Mouse (Mus musculus) testis, adult 2 months (tissue): ENCODE measurements around the gene OR5BS1P. TPM values are rescaled to one million over a fixed set of nuclear protein-coding genes. Genes with fewer than 3 reads are reported as not detected.
"Not testable (repeated sequence)": the region's sequence is repeated elsewhere in the genome, so short reads cannot be mapped to it uniquely, and the experiment has no call there.

Source experiments
- H3K27ac ChIP-seq: fragments of 200-500 bp; 2 replicates; pipeline ENCODE4 v1.5.1; 2012; ENCODE audit warnings: low read depth, low read length; ENCODE audit not compliant: control insufficient read depth, insufficient read depth
- H3K27me3 ChIP-seq: fragments of 200-500 bp; 2 replicates; pipeline ENCODE4 v1.6.1; 2012; ENCODE audit warnings: mild to moderate bottlenecking, low read length, moderate library complexity; ENCODE audit not compliant: control insufficient read depth, insufficient read depth
- H3K36me3 ChIP-seq: fragments of 200-500 bp; 2 replicates; pipeline ENCODE4 v1.6.1; 2012; ENCODE audit warnings: mild to moderate bottlenecking, low read length; ENCODE audit not compliant: control insufficient read depth, insufficient read depth
- H3K4me1 ChIP-seq: fragments of 200-500 bp; 2 replicates; pipeline ENCODE4 v1.6.1; 2012; ENCODE audit warnings: low read length; ENCODE audit not compliant: control insufficient read depth, insufficient read depth
- H3K4me3 ChIP-seq: fragments of 200-500 bp; 2 replicates; pipeline ENCODE4 v1.5.1; 2012; ENCODE audit warnings: low read depth, mild to moderate bottlenecking, low read length, moderate library complexity, mixed read lengths; ENCODE audit not compliant: control insufficient read depth
- CTCF ChIP-seq: fragments of 200-500 bp; IDR thresholded peaks from 2 replicates; pipeline ENCODE4 v1.5.1; 2012; ENCODE audit warnings: low read depth, mild to moderate bottlenecking, inconsistent platforms, low read length, moderate library complexity; ENCODE audit not compliant: control insufficient read depth, insufficient read depth, insufficient replicate concordance
- POLR2A ChIP-seq: fragments of 200-500 bp; IDR thresholded peaks from 2 replicates; pipeline ENCODE4 v1.6.1; 2012; ENCODE audit warnings: low read depth, mild to moderate bottlenecking, inconsistent platforms, low read length, moderate library complexity; ENCODE audit not compliant: control insufficient read depth
- polyA plus RNA-seq: library from polyadenylated mRNA; depleted of rRNA; stranded (reverse); fragments of >200 nt; gene quantifications from 2 replicates; pipeline ENCODE4 v1.2.3, GENCODE M21; 2012

The OR5BS1P gene
- polyA plus RNA-seq, 1 experiment = not detected

GRCm38 (mm10) chr15:98506253-98506957 lies 36.7 kb downstream of the OR5BS1P start:
- H3K36me3 ChIP-seq = no peaks in the 10 kb centered on the region
- no peak for TF ChIP-seq CTCF
- TF ChIP-seq POLR2A = no peak
- H3K27ac ChIP-seq = no peak overlapping the region
- H3K4me1 ChIP-seq = peaks cover 11% of the 10 kb centered on the region
- no peak overlapping the region for H3K4me3 ChIP-seq
- no peaks in the 10 kb centered on the region for H3K27me3 ChIP-seq

- peaks cover 11% of the 10 kb centered on the region for H3K4me1 ChIP-seq
- H3K36me3 ChIP-seq = no peaks in the 10 kb centered on the region
- no peak overlapping the region for H3K27ac ChIP-seq
- no peaks in the 10 kb centered on the region for H3K27me3 ChIP-seq
- no peak overlapping the region for H3K4me3 ChIP-seq
- TF ChIP-seq CTCF (no peak), POLR2A (no peak)
These were observed 37.6 kb downstream of the OR5BS1P start for GRCm38 (mm10) chr15:98507321-98507720.

GRCm38 (mm10) chr15:98509387-98509786 lies 39.7 kb downstream of the OR5BS1P start:
- no peaks in the 10 kb centered on the region for H3K27me3 ChIP-seq
- no peak overlapping the region for H3K4me3 ChIP-seq
- peaks cover 8% of the 10 kb centered on the region for H3K4me1 ChIP-seq
- no peak overlapping the region for H3K27ac ChIP-seq
- H3K36me3 ChIP-seq = no peaks in the 10 kb centered on the region
- no peak for TF ChIP-seq POLR2A

- Histone ChIP-seq H3K4me1 (peaks cover 6% of the 10 kb centered on the region), H3K27ac (no peak overlapping the region), H3K36me3 (no peaks in the 10 kb centered on the region), H3K4me3 (peak overlapping the region; percentile 50), H3K27me3 (no peaks in the 10 kb centered on the region)
- peak; percentile 96 for TF ChIP-seq CTCF
- TF ChIP-seq POLR2A = no peak
These were observed 41.0 kb downstream of the OR5BS1P start for GRCm38 (mm10) chr15:98510438-98511385.

DNA sequence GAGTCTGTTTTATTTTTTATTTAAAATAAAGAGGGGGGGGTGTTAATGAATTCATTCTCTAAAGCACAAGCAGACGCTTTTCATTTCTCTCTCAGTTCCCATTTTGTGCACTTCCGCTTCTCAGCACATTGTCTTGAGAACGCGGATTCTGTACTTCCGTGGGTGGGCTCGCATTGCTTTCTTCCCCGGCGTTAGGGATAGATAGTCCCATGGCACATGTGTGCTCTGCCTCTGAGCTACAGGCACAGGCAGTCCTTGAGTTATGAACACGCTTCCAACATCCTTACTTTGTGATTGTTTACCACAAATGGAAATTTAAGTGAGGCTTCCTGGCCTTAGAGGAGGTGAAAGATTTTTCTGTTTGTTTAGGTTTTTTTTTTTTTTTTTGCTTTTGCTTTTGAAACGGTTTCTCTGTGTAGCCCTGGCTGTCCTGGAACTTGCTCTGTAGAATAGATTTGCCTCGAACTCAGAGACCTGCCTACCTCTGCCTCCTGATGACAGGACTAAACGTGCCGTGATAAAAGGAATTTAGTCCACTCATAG lies 41.8 kb downstream of the OR5BS1P start:
- no peaks in the 10 kb centered on the region for H3K36me3 ChIP-seq
- peaks cover 6% of the 10 kb centered on the region for H3K4me1 ChIP-seq
- no peak overlapping the region for H3K27ac ChIP-seq
- TF ChIP-seq CTCF (no peak), POLR2A (no peak)
- H3K27me3 ChIP-seq = no peaks in the 10 kb centered on the region
- no peak overlapping the region for H3K4me3 ChIP-seq

- Histone ChIP-seq H3K4me1 (peaks cover 6% of the 10 kb centered on the region), H3K36me3 (no peaks in the 10 kb centered on the region), H3K4me3 (no peak overlapping the region), H3K27ac (no peak overlapping the region; the same call in 1 of the 2 replicates), H3K27me3 (no peaks in the 10 kb centered on the region)
- no peak for TF ChIP-seq CTCF
- TF ChIP-seq POLR2A = no peak
These were observed 42.5 kb downstream of the OR5BS1P start for GRCm38 (mm10) chr15:98512232-98512631.

GRCm38 (mm10) chr15:98512799-98513321 lies 43.2 kb downstream of the OR5BS1P start:
- H3K27me3 ChIP-seq = no peaks in the 10 kb centered on the region
- no peak overlapping the region for H3K4me3 ChIP-seq
- peaks cover 5% of the 10 kb centered on the region for H3K4me1 ChIP-seq
- TF ChIP-seq CTCF (no peak), POLR2A (no peak)
- no peaks in the 10 kb centered on the region for H3K36me3 ChIP-seq
- H3K27ac ChIP-seq = no peak overlapping the region

DNA sequence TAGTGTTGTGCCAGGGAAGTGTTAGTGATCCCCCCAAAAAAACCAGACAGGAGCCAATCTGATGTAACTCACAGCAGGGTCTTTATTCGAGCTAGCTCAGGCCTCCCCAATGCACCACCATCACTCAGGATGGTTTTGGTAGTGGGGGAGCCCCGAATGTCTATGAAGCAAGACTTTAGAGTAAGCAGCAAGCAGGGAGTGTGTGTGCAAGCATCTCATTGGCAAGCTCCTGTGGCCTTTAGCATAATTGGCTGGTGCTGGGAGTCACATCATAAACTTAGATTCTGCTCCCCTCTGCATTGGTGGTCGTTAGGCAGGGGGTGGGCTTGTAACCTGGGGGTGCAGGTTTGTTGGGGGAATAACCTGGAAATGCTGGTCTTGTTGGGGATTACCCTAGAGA lies 44.0 kb downstream of the OR5BS1P start:
- not testable (repeated sequence) for H3K4me1 ChIP-seq, H3K36me3 ChIP-seq, H3K27ac ChIP-seq, H3K27me3 ChIP-seq, H3K4me3 ChIP-seq
